Mouse (Mus musculus) lung, postnatal 0 days (tissue): ENCODE data around the gene Sept1. TPM values are rescaled to one million over a fixed set of nuclear protein-coding genes. Genes with fewer than 3 reads are reported as not detected.

ENCODE experiments used
- ATAC-seq: fragments of 200-750 bp; cut with Nextera tagmentation; 2 replicates; pipeline ENCODE4 v1.8.0; 2017; ENCODE audit warnings: moderate library complexity
- DNase-seq: peaks from one replicate; pipeline ENCODE4 v3.0.0-alpha.2; 2016; ENCODE audit warnings: low spot score
- H3K27ac ChIP-seq: fragments of 300-500 bp; sonication (generic); 2 replicates; pipeline ENCODE4 v1.5.1; 2014; ENCODE audit warnings: antibody characterized with exemption, mild to moderate bottlenecking, low read length, mixed read lengths
- H3K27me3 ChIP-seq: fragments of 300-500 bp; sonication (generic); replicated peaks from 2 replicates; pipeline ENCODE4 v1.6.1; 2014; ENCODE audit warnings: low read length, mixed read lengths; ENCODE audit not compliant: insufficient read depth
- H3K36me3 ChIP-seq: fragments of 300-500 bp; sonication (generic); 2 replicates; pipeline ENCODE4 v1.6.1; 2014; ENCODE audit warnings: low read length, mixed read lengths; ENCODE audit not compliant: insufficient read depth
- H3K4me1 ChIP-seq: fragments of 300-500 bp; sonication (generic); 2 replicates; pipeline ENCODE4 v1.6.1; 2014; ENCODE audit warnings: antibody characterized with exemption, low read depth, low read length, mixed read lengths; ENCODE audit not compliant: insufficient read depth
- H3K4me2 ChIP-seq: fragments of 300-500 bp; sonication (generic); replicated peaks from 2 replicates; pipeline ENCODE4 v1.6.1; 2014; ENCODE audit warnings: low read depth, mild to moderate bottlenecking, low read length, moderate library complexity, mixed read lengths
- H3K4me3 ChIP-seq: fragments of 300-500 bp; sonication (generic); 2 replicates; pipeline ENCODE4 v1.5.1; 2014; ENCODE audit warnings: low read depth, low read length
- H3K9ac ChIP-seq: fragments of 300-500 bp; sonication (generic); replicated peaks from 2 replicates; pipeline ENCODE4 v1.6.1; 2014; ENCODE audit warnings: low read depth, mild to moderate bottlenecking
- H3K9me3 ChIP-seq: fragments of 300-500 bp; sonication (generic); 2 replicates; pipeline ENCODE4 v1.6.1; 2016; ENCODE audit warnings: low read length, mixed read lengths
- CTCF ChIP-seq: IDR thresholded peaks from 2 replicates; pipeline ENCODE4 v1.5.1; 2016; ENCODE audit warnings: antibody characterized with exemption, mild to moderate bottlenecking
- EP300 ChIP-seq: IDR thresholded peaks from 2 replicates; pipeline ENCODE4 v1.6.1; 2016; ENCODE audit warnings: antibody characterized with exemption, mild to moderate bottlenecking, control low read depth
- WGBS: fragments of 180-500 bp; shearing (Covaris S2); extraction: QIAGEN DNeasy Blood & Tissue Kit; methylation state at CpG from one replicate; pipeline ENCODE4 v1.1.7; 2014; 5-methylcytosine and 5-hydroxymethylcytosine counted together
- polyA plus RNA-seq: library from polyadenylated mRNA; unstranded; fragments of >200 nt; fragmentation: Nextera tagmentation; extraction: Ambion mirVana; gene quantifications from 2 replicates; pipeline ENCODE4 v1.2.1, GENCODE M21; 2015

Sept1 gene
- polyA plus RNA-seq, 1 experiment from 2014 or later = 13.0 TPM

GRCm38 (mm10) chr7:127194011-127194632, 38.8 kb downstream of the Sept1 start:
- no peak overlapping the region for H3K4me3 ChIP-seq
- 0 out of 2 replicates have a peak overlapping the region, but pooled peaks have one; percentile 1 for H3K9ac ChIP-seq
- no peak overlapping the region for H3K4me2 ChIP-seq
- peaks cover 17% of the 10 kb centered on the region; the same call in 1 of the 2 replicates for H3K36me3 ChIP-seq
- 88% methylated on average over 17 of the region's 17 CpGs for WGBS
- H3K27me3 ChIP-seq = no peaks in the 10 kb centered on the region
- ATAC-seq = no peak
- no peak for DNase-seq
- no peaks in the 10 kb centered on the region for H3K9me3 ChIP-seq
- TF ChIP-seq EP300 (no peak), CTCF (no peak)
- H3K4me1 ChIP-seq = peaks cover 3% of the 10 kb centered on the region; the same call in 1 of the 2 replicates
- H3K27ac ChIP-seq = no peak overlapping the region

DNA sequence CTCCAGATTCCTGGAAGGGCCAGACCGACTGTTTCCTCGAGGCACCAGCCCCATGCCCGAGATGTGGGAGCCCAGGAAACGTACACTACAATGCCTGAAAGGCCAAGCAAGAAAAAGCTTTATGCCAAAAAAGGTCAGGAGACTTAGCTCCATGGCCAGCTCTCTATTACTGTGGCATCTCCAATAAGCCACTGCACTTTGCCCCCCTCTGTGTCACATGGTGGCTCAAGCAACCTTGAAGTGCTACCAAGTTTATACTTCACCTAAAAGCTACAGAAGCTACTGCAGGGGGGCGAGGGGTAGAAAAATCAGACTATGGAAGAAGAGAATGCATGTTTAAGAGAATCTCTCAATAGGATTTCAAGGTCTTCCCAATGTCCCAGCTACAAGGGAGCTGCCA, 39.9 kb downstream of the Sept1 start:
- DNase-seq = no peak
- Histone ChIP-seq H3K27me3 (no peaks in the 10 kb centered on the region), H3K4me3 (no peak overlapping the region), H3K4me2 (no peak overlapping the region), H3K4me1 (peaks cover 3% of the 10 kb centered on the region; the same call in 1 of the 2 replicates), H3K9ac (no peak overlapping the region), H3K27ac (no peak overlapping the region), H3K36me3 (peaks cover 5% of the 10 kb centered on the region; the same call in 1 of the 2 replicates), H3K9me3 (no peaks in the 10 kb centered on the region)
- ATAC-seq = no peak
- WGBS = 90% methylated on average over 5 of the region's 5 CpGs
- TF ChIP-seq EP300 = no peak

DNA sequence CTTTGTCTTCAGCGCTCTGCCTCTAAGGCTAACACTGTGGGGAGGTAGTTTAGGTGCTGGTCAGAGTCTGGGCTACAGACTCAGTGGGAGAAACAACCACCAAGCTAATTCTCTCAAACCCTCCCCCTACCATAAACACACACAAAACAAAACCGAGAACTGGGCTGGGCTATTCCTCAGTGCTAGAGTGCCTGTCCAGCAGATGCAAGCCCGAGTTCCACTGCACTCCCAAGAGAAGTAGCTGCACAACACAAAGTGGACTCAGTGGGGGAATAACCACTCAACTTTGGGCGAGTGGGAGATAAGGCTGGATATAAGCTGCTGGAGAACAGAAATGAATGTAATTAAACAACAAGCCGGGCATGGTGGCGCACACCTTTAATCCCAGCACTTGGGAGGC, 42.3 kb downstream of the Sept1 start:
- TF ChIP-seq CTCF (no peak), EP300 (no peak)
- Histone ChIP-seq H3K27ac (no peak overlapping the region), H3K9me3 (no peaks in the 10 kb centered on the region), H3K9ac (no peak overlapping the region), H3K4me2 (no peak overlapping the region), H3K4me1 (peaks cover 3% of the 10 kb centered on the region; the same call in 1 of the 2 replicates), H3K27me3 (no peaks in the 10 kb centered on the region), H3K4me3 (no peak overlapping the region), H3K36me3 (peaks cover 5% of the 10 kb centered on the region; the same call in 1 of the 2 replicates)
- 79% methylated on average over 6 of the region's 6 CpGs for WGBS
- DNase-seq (no peak), ATAC-seq (no peak)

GRCm38 (mm10) chr7:127188305-127189276, 44.3 kb downstream of the Sept1 start:
- H3K4me2 ChIP-seq = no peak overlapping the region
- H3K4me3 ChIP-seq = no peak overlapping the region
- no peak for ATAC-seq
- 71% methylated on average over 17 of the region's 17 CpGs for WGBS
- H3K9ac ChIP-seq = no peak overlapping the region
- DNase-seq = no peak
- H3K4me1 ChIP-seq = no peaks in the 10 kb centered on the region
- no peaks in the 10 kb centered on the region for H3K27me3 ChIP-seq
- H3K36me3 ChIP-seq = peaks cover 5% of the 10 kb centered on the region; the same call in 1 of the 2 replicates
- H3K27ac ChIP-seq = no peak overlapping the region
- H3K9me3 ChIP-seq = no peaks in the 10 kb centered on the region
- no peak for TF ChIP-seq EP300
- TF ChIP-seq CTCF = no peak

DNA sequence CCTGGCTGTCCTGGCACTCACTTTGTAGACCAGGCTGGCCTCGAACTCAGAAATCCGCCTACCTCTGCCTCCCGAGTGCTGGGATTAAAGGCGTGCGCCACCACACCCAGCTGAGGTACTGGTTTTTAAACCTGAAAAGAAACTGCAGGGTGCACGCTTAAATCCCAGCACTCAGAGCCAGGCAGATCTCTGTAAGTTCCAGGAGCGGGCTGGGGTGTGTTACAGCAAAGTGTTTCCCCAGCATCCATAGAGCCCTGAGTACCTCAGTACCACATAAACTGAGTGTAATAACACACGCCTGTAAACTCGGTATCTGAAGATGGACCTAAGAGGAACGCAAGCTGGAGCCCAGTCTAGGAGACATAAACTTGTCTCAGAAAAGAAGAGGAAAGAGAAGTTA, 45.6 kb downstream of the Sept1 start:
- no peaks in the 10 kb centered on the region for H3K9me3 ChIP-seq
- no peak overlapping the region for H3K9ac ChIP-seq
- no peak overlapping the region for H3K4me2 ChIP-seq
- 62% methylated on average over 10 of the region's 10 CpGs for WGBS
- H3K4me1 ChIP-seq = no peaks in the 10 kb centered on the region
- TF ChIP-seq CTCF = no peak
- TF ChIP-seq EP300 = no peak
- H3K36me3 ChIP-seq = no peaks in the 10 kb centered on the region
- no peak for DNase-seq
- no peak for ATAC-seq
- H3K4me3 ChIP-seq = no peak overlapping the region
- H3K27me3 ChIP-seq = no peaks in the 10 kb centered on the region
- no peak overlapping the region for H3K27ac ChIP-seq

DNA sequence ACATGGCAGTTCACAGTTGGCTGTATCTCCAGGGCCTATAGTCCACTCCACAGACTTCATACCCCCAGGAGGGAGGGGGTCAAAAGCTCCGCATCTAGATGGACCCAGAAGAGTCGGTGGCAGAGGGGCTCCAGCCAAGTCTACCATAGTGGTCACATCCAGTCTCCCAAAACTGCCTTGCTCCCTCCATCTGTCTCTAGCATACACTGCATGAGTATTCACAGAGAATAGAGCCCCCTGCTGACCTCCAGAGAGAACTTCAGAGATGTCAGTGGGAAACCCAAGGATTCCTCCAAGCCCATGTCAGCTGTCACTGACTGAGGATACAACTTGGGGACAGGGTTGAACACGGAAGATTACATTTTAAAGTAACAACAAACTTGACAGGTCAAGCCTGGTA, 47.3 kb downstream of the Sept1 start:
- DNase-seq = peak; percentile 69
- Histone ChIP-seq H3K4me1 (no peaks in the 10 kb centered on the region), H3K27ac (no peak overlapping the region), H3K4me3 (no peak overlapping the region), H3K9me3 (no peaks in the 10 kb centered on the region), H3K36me3 (no peaks in the 10 kb centered on the region), H3K27me3 (no peaks in the 10 kb centered on the region), H3K4me2 (no peak overlapping the region), H3K9ac (no peak overlapping the region)
- 56% methylated on average over 3 of the region's 3 CpGs for WGBS
- peak; percentile 66 for ATAC-seq
- TF ChIP-seq CTCF (peak; percentile 71), EP300 (no peak)
